ENCODE assay signal across 7 mouse cellular contexts in genomic region chr19:10296306-10296705, GRCm38 (mm10). TPM values are rescaled to one million over a fixed set of nuclear protein-coding genes. Genes with fewer than 3 reads are reported as not detected.
DNase-seq lines count a peak whose midpoint lies in the region; ATAC-seq and TF ChIP-seq lines count a peak whose summit lies in the region.

No protein-coding gene starts in this region.

- 0 out of 2 replicates have a peak, but pooled peaks have one; percentile 12 for ATAC-seq in embryonic facial prominence, embryonic 12.5 days (ENCODE audit: insufficient number of reproducible peaks, insufficient read depth, low FRiP score, low TSS enrichment)
- ATAC-seq in heart, postnatal 0 days (ENCODE audit: insufficient read depth, low read depth): no peak
- peak; percentile 18 for ATAC-seq in lung, postnatal 0 days

- WGBS in embryonic facial prominence, embryonic 12.5 days: 19% methylated on average over 5 of the region's 5 CpGs
- 47% methylated on average over 5 of the region's 5 CpGs for WGBS in heart, postnatal 0 days
- 26% methylated on average over 5 of the region's 5 CpGs for WGBS in lung, postnatal 0 days

- TF ChIP-seq CTCF in layer of hippocampus, adult 2 months (conservative IDR thresholded peaks at IDR 0.05): no peak
- TF ChIP-seq CTCF in heart, postnatal 0 days (IDR thresholded peaks at IDR 0.05; ENCODE audit: low read depth): no peak
- TF ChIP-seq CTCF in lung, postnatal 0 days (IDR thresholded peaks at IDR 0.05): no peak

- H3K27me3 ChIP-seq in embryonic facial prominence, embryonic 12.5 days: no peaks in the 10 kb centered on the region
- H3K27me3 ChIP-seq in heart, postnatal 0 days (ENCODE audit: control insufficient read depth, insufficient read depth, low read length): no peaks in the 10 kb centered on the region
- H3K27me3 ChIP-seq in lung, postnatal 0 days (replicated peaks; ENCODE audit: insufficient read depth, low read length): no peaks in the 10 kb centered on the region

- H3K9ac ChIP-seq in embryonic facial prominence, embryonic 12.5 days: no peak overlapping the region
- H3K9ac ChIP-seq in heart, postnatal 0 days (replicated peaks; ENCODE audit: low read depth, low read length): no peak overlapping the region
- no peak overlapping the region for H3K9ac ChIP-seq in lung, postnatal 0 days (replicated peaks; ENCODE audit: low read depth)

- H3K4me2 ChIP-seq in embryonic facial prominence, embryonic 12.5 days (replicated peaks): no peak overlapping the region
- no peak overlapping the region for H3K4me2 ChIP-seq in heart, postnatal 0 days (ENCODE audit: low read depth, low read length)
- H3K4me2 ChIP-seq in lung, postnatal 0 days (replicated peaks; ENCODE audit: low read depth, low read length): no peak overlapping the region

- DNase-seq in layer of hippocampus, adult 2 months (ENCODE audit: low spot score in 2 of 2): peak in 1 of 2 experiments; percentile 46
- DNase-seq in layer of hippocampus, adult 8-10 months (ENCODE audit: low spot score in 2 of 2): no peak
- no peak for DNase-seq in heart, postnatal 0 days (ENCODE audit: low spot score)
- no peak for DNase-seq in lung, postnatal 0 days (ENCODE audit: low spot score)
- no peak for DNase-seq in cerebellum, adult 11-12 months
- DNase-seq in cerebellum, postnatal 36 days: no peak

- TF ChIP-seq EP300 in heart, postnatal 0 days (IDR thresholded peaks at IDR 0.05; ENCODE audit: low read depth): no peak
- TF ChIP-seq EP300 in lung, postnatal 0 days (IDR thresholded peaks at IDR 0.05): no peak

- H3K9me3 ChIP-seq in embryonic facial prominence, embryonic 12.5 days: no peaks in the 10 kb centered on the region
- no peaks in the 10 kb centered on the region for H3K9me3 ChIP-seq in heart, postnatal 0 days (replicated peaks; ENCODE audit: control insufficient read depth, low read length)
- no peaks in the 10 kb centered on the region for H3K9me3 ChIP-seq in lung, postnatal 0 days (ENCODE audit: low read length)

- peak overlapping the region; percentile 37; the same call in 1 of the 2 replicates for H3K4me3 ChIP-seq in layer of hippocampus, adult 2 months
- H3K4me3 ChIP-seq in embryonic facial prominence, embryonic 12.5 days: no peak overlapping the region
- no peak overlapping the region for H3K4me3 ChIP-seq in heart, postnatal 0 days (ENCODE audit: low read depth, low read length)
- H3K4me3 ChIP-seq in lung, postnatal 0 days (ENCODE audit: low read depth, low read length): no peak overlapping the region

- peak overlapping the region; percentile 96 for H3K27ac ChIP-seq in layer of hippocampus, adult 2 months
- H3K27ac ChIP-seq in embryonic facial prominence, embryonic 12.5 days: peak overlapping the region; percentile 86
- H3K27ac ChIP-seq in heart, postnatal 0 days (ENCODE audit: low read depth): peak overlapping the region; percentile 68; the same call in 1 of the 2 replicates
- peak overlapping the region; percentile 75 for H3K27ac ChIP-seq in lung, postnatal 0 days (ENCODE audit: low read length)

- peaks cover 40% of the 10 kb centered on the region for H3K4me1 ChIP-seq in embryonic facial prominence, embryonic 12.5 days
- peaks cover 23% of the 10 kb centered on the region for H3K4me1 ChIP-seq in heart, postnatal 0 days (ENCODE audit: control insufficient read depth, insufficient read depth)
- H3K4me1 ChIP-seq in lung, postnatal 0 days (ENCODE audit: insufficient read depth, low read depth, low read length): peaks cover 47% of the 10 kb centered on the region

- no peaks in the 10 kb centered on the region for H3K36me3 ChIP-seq in embryonic facial prominence, embryonic 12.5 days
- H3K36me3 ChIP-seq in heart, postnatal 0 days (replicated peaks; ENCODE audit: control insufficient read depth, insufficient read depth, low read length): no peaks in the 10 kb centered on the region
- H3K36me3 ChIP-seq in lung, postnatal 0 days (ENCODE audit: insufficient read depth, low read length): no peaks in the 10 kb centered on the region

RNA-seq across cellular contexts. Expression of gene Dagla, which starts 8.4 kb away (rescaled TPM):
- 100 to 1,000 TPM; 130 to 131 TPM for total RNA-seq in layer of hippocampus, adult 2 months (2021)
- 100 to 1,000 TPM in 3 of 4 experiments, 10 to 100 TPM in 1; 94.1 to 109 (median 104) TPM for total RNA-seq in layer of hippocampus, adult 8-10 months (2022)
- 3.0 and 3.1 TPM in 2 replicates for polyA plus RNA-seq in embryonic facial prominence, embryonic 12.5 days (2016; fragmentation: Nextera tagmentation; extraction: Ambion mirVana)
- 0.92 and 1.4 TPM in 2 replicates for total RNA-seq in heart, postnatal 0 days (2014; rRNA removed; ENCODE audit: low replicate concordance)
- 0.52 and 0.60 TPM in 2 replicates for polyA plus RNA-seq in heart, postnatal 0 days (2015; fragmentation: Nextera tagmentation; extraction: Ambion mirVana)
- polyA plus RNA-seq in lung, postnatal 0 days (2015; fragmentation: Nextera tagmentation; extraction: Ambion mirVana): 1.2 and 1.4 TPM in 2 replicates

RNA-seq across cellular contexts. Expression of gene Myrf, which starts 55.8 kb away (rescaled TPM):
- 10 to 100 TPM; 27.0 to 27.8 TPM for total RNA-seq in layer of hippocampus, adult 2 months (2021)
- total RNA-seq in layer of hippocampus, adult 8-10 months (2022): 10 to 100 TPM; 31.6 to 37.2 (median 36.7) TPM
- 1.9 and 2.5 TPM in 2 replicates for polyA plus RNA-seq in embryonic facial prominence, embryonic 12.5 days (2016; fragmentation: Nextera tagmentation; extraction: Ambion mirVana)
- total RNA-seq in heart, postnatal 0 days (2014; rRNA removed; ENCODE audit: low replicate concordance): 4.9 and 5.3 TPM in 2 replicates
- 1.3 and 1.6 TPM in 2 replicates for polyA plus RNA-seq in heart, postnatal 0 days (2015; fragmentation: Nextera tagmentation; extraction: Ambion mirVana)
- polyA plus RNA-seq in lung, postnatal 0 days (2015; fragmentation: Nextera tagmentation; extraction: Ambion mirVana): 5.0 and 5.9 TPM in 2 replicates

Comparison
In these comparisons a context has a peak if more than half of its experiments do, and no peak if none do; other contexts are left out.
1. RNA of gene Dagla, which starts 8.4 kb away (total RNA-seq): 130 to 131 TPM in layer of hippocampus, adult 2 months and 94.1 to 109 TPM in layer of hippocampus, adult 8-10 months; 0.92 to 1.4 TPM in heart, postnatal 0 days; every median in the first group is over 10 times any median in the second.
2. Peak in every context shown above with its lines, with median percentiles within 50 percentile points of each other: H3K27ac ChIP-seq.